Mouse (Mus musculus) hindbrain, embryonic 14.5 days (tissue): ENCODE measurements around the gene Panx3. TPM values are rescaled to one million over a fixed set of nuclear protein-coding genes. Genes with fewer than 3 reads are reported as not detected.

Experiments used
- ATAC-seq: fragments of 200-750 bp; cut with Nextera tagmentation; 2 replicates; pipeline ENCODE4 v1.8.0; 2017; ENCODE audit warnings: moderate number of reproducible peaks, mild to moderate bottlenecking, moderate TSS enrichment, moderate library complexity; ENCODE audit not compliant: low FRiP score
- DNase-seq: peaks from one replicate; pipeline ENCODE4 v3.0.0-alpha.2; 2015; ENCODE audit warnings: low spot score
- H3K27ac ChIP-seq: fragments of 300-500 bp; sonication (generic); 2 replicates; pipeline ENCODE4 v1.5.1; 2014; ENCODE audit warnings: mild to moderate bottlenecking, moderate library complexity
- H3K27me3 ChIP-seq: fragments of 300-500 bp; sonication (generic); 2 replicates; pipeline ENCODE4 v1.6.1; 2014; ENCODE audit warnings: mild to moderate bottlenecking, low read length, mixed read lengths; ENCODE audit not compliant: control insufficient read depth, insufficient read depth
- H3K36me3 ChIP-seq: fragments of 300-500 bp; sonication (generic); replicated peaks from 2 replicates; pipeline ENCODE4 v1.6.1; 2014; ENCODE audit not compliant: control insufficient read depth, insufficient read depth
- H3K4me1 ChIP-seq: fragments of 300-500 bp; sonication (generic); replicated peaks from 2 replicates; pipeline ENCODE4 v1.6.1; 2014; ENCODE audit warnings: antibody characterized with exemption, low read length, mixed read lengths; ENCODE audit not compliant: control insufficient read depth, insufficient read depth
- H3K4me2 ChIP-seq: fragments of 300-500 bp; sonication (generic); replicated peaks from 2 replicates; pipeline ENCODE4 v1.6.1; 2014; ENCODE audit warnings: mild to moderate bottlenecking, moderate library complexity
- H3K4me3 ChIP-seq: fragments of 300-500 bp; sonication (generic); replicated peaks from 2 replicates; pipeline ENCODE4 v1.5.1; 2014; ENCODE audit warnings: mild to moderate bottlenecking, low read length
- H3K9ac ChIP-seq: fragments of 300-500 bp; sonication (generic); 2 replicates; pipeline ENCODE4 v1.6.1; 2014
- H3K9me3 ChIP-seq: fragments of 300-500 bp; sonication (generic); 2 replicates; pipeline ENCODE4 v1.6.1; 2016; ENCODE audit warnings: low read length; ENCODE audit not compliant: control insufficient read depth
- WGBS: fragments of 180-500 bp; shearing (Covaris S2); extraction: QIAGEN DNeasy Blood & Tissue Kit; methylation state at CpG from one replicate; pipeline ENCODE4 v1.1.7; 2014; 5-methylcytosine and 5-hydroxymethylcytosine counted together
- polyA plus RNA-seq: library from polyadenylated mRNA; unstranded; fragments of >200 nt; fragmentation: Nextera tagmentation; extraction: Ambion mirVana; gene quantifications from 2 replicates; pipeline ENCODE4 v1.2.1, GENCODE M21; 2014

Panx3 gene
- polyA plus RNA-seq, 1 experiment from 2014 or later: 0.09 TPM

DNA sequence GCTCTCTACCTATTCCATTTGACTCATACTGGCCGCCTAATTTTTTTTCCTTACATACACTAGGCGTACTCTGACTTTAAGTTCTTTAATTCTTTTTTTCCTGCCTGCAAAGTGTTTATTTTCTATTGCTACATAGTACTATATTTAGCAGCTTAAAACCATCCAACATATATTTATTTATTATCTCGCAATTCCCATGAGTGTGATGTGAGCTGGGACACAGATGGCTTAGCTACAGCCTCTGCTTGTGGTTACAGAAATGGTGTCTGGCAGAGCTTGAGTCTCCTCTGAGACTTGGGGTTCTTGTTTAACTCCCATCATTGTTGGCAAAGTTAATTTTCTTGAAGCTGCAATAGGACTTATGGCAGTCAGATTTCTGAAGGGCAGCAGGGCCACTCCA, 30.3 kb downstream of the Panx3 start:
- H3K9ac ChIP-seq: no peak overlapping the region
- DNase-seq (no peak), ATAC-seq (no peak)
- WGBS: 91% methylated on average over 3 of the region's 3 CpGs
- H3K36me3 ChIP-seq: no peaks in the 10 kb centered on the region
- no peaks in the 10 kb centered on the region for H3K9me3 ChIP-seq
- H3K27ac ChIP-seq: no peak overlapping the region
- H3K4me1 ChIP-seq: no peaks in the 10 kb centered on the region
- no peaks in the 10 kb centered on the region for H3K27me3 ChIP-seq
- no peak overlapping the region for H3K4me2 ChIP-seq
- H3K4me3 ChIP-seq: no peak overlapping the region

DNA sequence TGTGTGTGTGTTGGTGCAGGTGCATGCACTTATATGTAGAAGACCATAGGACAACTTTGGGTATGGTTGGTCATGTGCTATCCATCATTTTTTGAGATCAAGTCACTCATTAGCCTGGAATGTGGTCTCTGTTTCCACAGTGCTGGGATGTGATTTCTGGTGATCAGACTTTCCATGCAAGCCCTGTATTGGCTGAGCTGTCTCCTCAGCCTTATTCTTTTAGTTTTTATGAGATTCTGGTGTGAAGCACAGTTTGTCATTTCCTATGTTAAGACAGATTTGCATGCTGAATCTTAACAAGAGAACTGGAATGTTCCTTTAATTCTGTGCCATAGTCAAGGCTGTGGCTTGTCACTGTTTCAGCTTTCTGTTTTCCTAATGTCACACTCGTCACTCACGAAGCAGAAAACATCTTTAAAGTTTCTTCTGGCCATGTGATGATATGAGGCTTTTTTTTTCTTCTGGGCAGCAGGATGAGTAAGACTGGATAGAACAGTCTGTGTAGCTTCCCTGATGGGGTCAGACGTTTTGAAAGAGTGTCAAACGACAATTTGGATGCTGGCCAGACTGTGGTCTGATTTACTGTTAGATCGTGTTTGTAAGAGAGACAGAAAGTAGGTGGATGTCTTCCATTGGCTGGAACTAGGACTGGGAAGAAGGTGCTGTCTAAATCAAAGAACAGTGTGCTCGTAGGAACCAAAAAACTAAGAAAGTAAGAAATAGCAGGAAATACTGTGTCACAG, 32.1 kb downstream of the Panx3 start:
- Histone ChIP-seq H3K9ac (no peak overlapping the region), H3K36me3 (no peaks in the 10 kb centered on the region), H3K4me3 (no peak overlapping the region), H3K9me3 (no peaks in the 10 kb centered on the region), H3K4me2 (no peak overlapping the region), H3K27ac (no peak overlapping the region), H3K27me3 (no peaks in the 10 kb centered on the region), H3K4me1 (no peaks in the 10 kb centered on the region)
- no peak for DNase-seq
- ATAC-seq: no peak
- WGBS: 65% methylated on average over 6 of the region's 6 CpGs

GRCm38 (mm10) chr9:37636335-37636734, 32.7 kb downstream of the Panx3 start:
- Histone ChIP-seq H3K27ac (no peak overlapping the region), H3K4me3 (no peak overlapping the region), H3K36me3 (no peaks in the 10 kb centered on the region), H3K4me1 (no peaks in the 10 kb centered on the region), H3K9ac (no peak overlapping the region), H3K27me3 (no peaks in the 10 kb centered on the region), H3K9me3 (no peaks in the 10 kb centered on the region), H3K4me2 (no peak overlapping the region)
- 13% methylated on average over 7 of the region's 7 CpGs for WGBS
- ATAC-seq: no peak
- peak; percentile 66 for DNase-seq

GRCm38 (mm10) chr9:37634269-37634668, 34.8 kb downstream of the Panx3 start:
- WGBS: 90% methylated on average over 3 of the region's 3 CpGs
- H3K36me3 ChIP-seq: no peaks in the 10 kb centered on the region
- no peaks in the 10 kb centered on the region for H3K4me1 ChIP-seq
- ATAC-seq: no peak
- DNase-seq: no peak
- H3K4me3 ChIP-seq: no peak overlapping the region
- H3K4me2 ChIP-seq: no peak overlapping the region
- H3K27ac ChIP-seq: no peak overlapping the region
- H3K9me3 ChIP-seq: no peaks in the 10 kb centered on the region
- no peaks in the 10 kb centered on the region for H3K27me3 ChIP-seq
- H3K9ac ChIP-seq: no peak overlapping the region

DNA sequence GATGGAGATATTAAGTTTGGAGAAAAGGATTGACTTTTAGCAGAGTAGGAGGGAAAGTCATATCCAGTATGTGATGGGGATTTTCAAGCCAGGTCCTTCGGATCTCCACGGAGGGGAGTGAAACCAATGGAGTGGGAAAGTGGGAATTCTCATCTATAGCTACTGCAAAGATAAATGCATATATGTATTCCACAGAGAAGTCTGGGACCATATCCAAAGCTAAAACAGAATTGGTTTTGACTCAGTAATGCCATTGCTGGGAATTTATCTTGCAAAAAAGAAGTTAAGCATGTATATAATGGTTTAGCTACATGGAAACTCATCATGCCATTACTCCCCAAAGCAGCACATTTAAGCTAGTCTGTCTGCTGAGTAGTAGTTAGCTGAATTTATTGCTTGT, 36.7 kb downstream of the Panx3 start:
- Histone ChIP-seq H3K27me3 (no peaks in the 10 kb centered on the region), H3K36me3 (no peaks in the 10 kb centered on the region), H3K4me2 (no peak overlapping the region), H3K9ac (no peak overlapping the region), H3K27ac (no peak overlapping the region), H3K4me3 (no peak overlapping the region), H3K9me3 (no peaks in the 10 kb centered on the region), H3K4me1 (no peaks in the 10 kb centered on the region)
- WGBS: 88% methylated on average over 2 of the region's 2 CpGs
- DNase-seq (no peak), ATAC-seq (no peak)

DNA sequence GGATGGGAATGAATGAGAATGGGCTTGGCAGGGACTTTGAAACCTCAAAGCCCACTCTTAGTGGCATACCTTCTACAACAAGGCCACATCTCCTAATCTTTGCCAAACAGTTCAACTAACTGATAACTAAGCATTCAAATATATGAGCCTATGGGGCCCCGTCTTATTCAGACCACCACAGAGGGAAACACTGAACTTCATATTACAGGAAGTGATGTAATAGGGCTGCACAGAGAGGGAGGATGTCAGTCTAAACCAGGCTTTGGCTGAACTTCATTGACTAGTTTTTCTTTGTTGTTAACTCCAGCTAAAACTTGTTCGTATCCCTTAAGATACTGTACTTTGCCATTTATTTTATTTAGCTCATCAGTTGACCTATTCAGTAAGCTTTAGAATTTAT, 39.1 kb downstream of the Panx3 start:
- 95% methylated on average over 2 of the region's 2 CpGs for WGBS
- no peak for ATAC-seq
- no peaks in the 10 kb centered on the region for H3K36me3 ChIP-seq
- H3K27me3 ChIP-seq: no peaks in the 10 kb centered on the region
- no peak overlapping the region for H3K9ac ChIP-seq
- no peaks in the 10 kb centered on the region for H3K9me3 ChIP-seq
- no peak overlapping the region for H3K4me3 ChIP-seq
- H3K4me1 ChIP-seq: peaks cover 17% of the 10 kb centered on the region
- H3K27ac ChIP-seq: no peak overlapping the region
- DNase-seq: no peak
- H3K4me2 ChIP-seq: no peak overlapping the region

DNA sequence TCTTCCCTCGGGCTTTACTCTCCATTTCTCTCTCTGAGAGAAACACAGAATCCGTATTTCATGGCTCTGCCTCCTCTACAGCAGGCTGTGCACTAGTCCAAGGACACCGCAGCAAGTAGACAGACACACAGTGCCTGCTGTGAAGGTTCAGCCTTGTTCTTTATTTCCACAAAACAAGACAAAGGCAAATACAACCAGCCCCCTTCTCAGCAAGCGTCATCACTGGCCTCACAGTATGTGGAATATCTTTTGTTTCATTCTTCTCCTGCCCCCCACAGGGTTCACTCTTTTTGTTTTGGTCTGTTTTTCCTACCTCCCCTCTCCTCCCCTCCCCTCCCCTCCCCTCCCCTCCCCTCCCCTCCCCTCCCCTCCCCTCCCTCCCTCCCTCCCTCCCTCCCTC, 40.5 kb downstream of the Panx3 start:
- Histone ChIP-seq H3K27ac (no peak overlapping the region), H3K9ac (no peak overlapping the region), H3K4me3 (no peak overlapping the region), H3K4me2 (no peak overlapping the region), H3K4me1 (peaks cover 17% of the 10 kb centered on the region), H3K36me3 (no peaks in the 10 kb centered on the region), H3K27me3 (no peaks in the 10 kb centered on the region), H3K9me3 (no peaks in the 10 kb centered on the region)
- DNase-seq (no peak), ATAC-seq (no peak)
- 33% methylated on average over 4 of the region's 4 CpGs for WGBS

DNA sequence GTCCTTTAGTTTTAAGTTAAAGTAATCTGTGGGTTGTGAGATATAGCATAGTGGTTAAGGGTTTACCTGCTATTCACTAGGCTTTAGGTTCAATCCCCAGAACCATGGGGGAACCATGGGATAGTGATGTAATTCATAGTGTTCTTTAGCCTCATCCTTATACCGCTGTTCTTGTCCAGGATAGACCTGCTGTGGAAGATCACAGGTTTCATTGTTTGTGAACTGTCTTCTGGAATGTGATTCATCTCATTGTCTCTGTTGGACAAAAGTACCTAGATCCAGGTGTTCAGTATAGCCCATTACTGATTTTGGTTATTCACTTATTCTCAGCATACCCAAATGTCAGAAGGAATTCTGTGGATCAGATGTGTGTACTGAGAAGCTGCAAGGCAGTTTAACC, 41.8 kb downstream of the Panx3 start:
- Histone ChIP-seq H3K27ac (peak overlapping the region; percentile 57; the same call in 1 of the 2 replicates), H3K4me1 (peaks cover 17% of the 10 kb centered on the region), H3K27me3 (no peaks in the 10 kb centered on the region), H3K4me2 (no peak overlapping the region), H3K9me3 (no peaks in the 10 kb centered on the region), H3K4me3 (no peak overlapping the region), H3K9ac (no peak overlapping the region), H3K36me3 (no peaks in the 10 kb centered on the region)
- 94% methylated on average over 1 of the region's 1 CpGs for WGBS
- ATAC-seq (no peak), DNase-seq (no peak)

DNA sequence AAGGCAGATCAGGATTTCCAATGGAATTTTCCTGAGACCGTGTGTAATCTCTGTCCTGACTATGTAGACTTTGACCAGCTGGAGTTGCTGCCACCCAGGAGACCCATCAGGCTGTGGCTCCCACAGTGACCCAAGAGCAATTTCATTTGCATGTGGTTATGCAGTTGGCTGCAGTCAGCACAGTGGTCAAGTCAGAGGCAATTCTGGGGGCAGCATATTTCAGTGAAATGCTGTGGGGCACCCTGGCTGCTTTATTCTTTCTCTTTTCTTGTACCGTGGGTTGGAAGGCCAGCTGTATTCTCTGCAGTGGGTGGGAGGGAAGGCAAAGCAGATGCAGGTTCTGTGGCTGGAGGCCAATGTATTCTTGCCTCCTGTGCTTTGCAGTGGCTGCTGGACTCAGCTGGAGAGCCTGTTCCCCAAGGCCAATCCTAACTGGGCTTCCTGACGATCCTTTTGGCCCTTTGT, 42.9 kb downstream of the Panx3 start:
- H3K9me3 ChIP-seq: no peaks in the 10 kb centered on the region
- 7% methylated on average over 3 of the region's 3 CpGs for WGBS
- DNase-seq (no peak), ATAC-seq (peak; percentile 64)
- H3K27me3 ChIP-seq: no peaks in the 10 kb centered on the region
- H3K27ac ChIP-seq: peak overlapping the region; percentile 91
- peaks cover 17% of the 10 kb centered on the region for H3K4me1 ChIP-seq
- no peaks in the 10 kb centered on the region for H3K36me3 ChIP-seq
- H3K9ac ChIP-seq: peak overlapping the region; percentile 35
- no peak overlapping the region for H3K4me3 ChIP-seq
- peak overlapping the region; percentile 31 for H3K4me2 ChIP-seq

GRCm38 (mm10) chr9:37625641-37626040, 43.4 kb downstream of the Panx3 start:
- 6% methylated on average over 7 of the region's 7 CpGs for WGBS
- Histone ChIP-seq H3K36me3 (no peaks in the 10 kb centered on the region), H3K4me2 (peak overlapping the region; percentile 31), H3K27me3 (no peaks in the 10 kb centered on the region), H3K9me3 (no peaks in the 10 kb centered on the region), H3K27ac (peak overlapping the region; percentile 91), H3K4me1 (peaks cover 17% of the 10 kb centered on the region), H3K9ac (peak overlapping the region; percentile 35), H3K4me3 (no peak overlapping the region)
- peak; percentile 66 for DNase-seq
- ATAC-seq: peak; percentile 85
